Mouse (Mus musculus) forebrain, postnatal 0 days (tissue): ENCODE data around the gene Hoxa7. TPM values are rescaled to one million over a fixed set of nuclear protein-coding genes. Genes with fewer than 3 reads are reported as not detected.

Experiments
- ATAC-seq: fragments of 200-750 bp; cut with Nextera tagmentation; 2 replicates; pipeline ENCODE4 v1.8.0; 2017; ENCODE audit warnings: mild to moderate bottlenecking, moderate library complexity
- DNase-seq: peaks from one replicate; pipeline ENCODE4 v3.0.0-alpha.2; 2015
- H3K27ac ChIP-seq: fragments of 300-500 bp; sonication (generic); 2 replicates; pipeline ENCODE4 v1.5.1; 2014; ENCODE audit warnings: low read depth, mild to moderate bottlenecking, antibody characterized with exemption, low read length, moderate library complexity, mixed read lengths
- H3K27me3 ChIP-seq: fragments of 300-500 bp; sonication (generic); 2 replicates; pipeline ENCODE4 v1.6.1; 2014; ENCODE audit warnings: mild to moderate bottlenecking, low read length, mixed read lengths; ENCODE audit not compliant: insufficient read depth
- H3K36me3 ChIP-seq: fragments of 300-500 bp; sonication (generic); 2 replicates; pipeline ENCODE4 v1.6.1; 2014; ENCODE audit warnings: mild to moderate bottlenecking, moderate library complexity; ENCODE audit not compliant: insufficient read depth
- H3K4me1 ChIP-seq: fragments of 300-500 bp; sonication (generic); 2 replicates; pipeline ENCODE4 v1.6.1; 2014; ENCODE audit warnings: antibody characterized with exemption; ENCODE audit not compliant: insufficient read depth
- H3K4me2 ChIP-seq: fragments of 300-500 bp; sonication (generic); 2 replicates; pipeline ENCODE4 v1.6.1; 2014; ENCODE audit warnings: low read depth, mild to moderate bottlenecking, moderate library complexity
- H3K4me3 ChIP-seq: fragments of 300-500 bp; sonication (generic); 2 replicates; pipeline ENCODE4 v1.5.1; 2014; ENCODE audit warnings: low read depth, low read length, mixed read lengths
- H3K9ac ChIP-seq: fragments of 300-500 bp; sonication (generic); 2 replicates; pipeline ENCODE4 v1.6.1; 2014; ENCODE audit warnings: mild to moderate bottlenecking
- H3K9me3 ChIP-seq: fragments of 300-500 bp; sonication (generic); 2 replicates; pipeline ENCODE4 v1.6.1; 2016; ENCODE audit warnings: low read length
- CTCF ChIP-seq: sonication (generic); IDR thresholded peaks from 2 replicates; pipeline ENCODE4 v1.5.1; 2016; ENCODE audit warnings: antibody characterized with exemption, control low read depth, low read depth
- WGBS: fragments of 180-500 bp; shearing (Covaris S2); extraction: QIAGEN DNeasy Blood & Tissue Kit; methylation state at CpG from one replicate; pipeline ENCODE4 v1.1.7; 2014; 5-methylcytosine and 5-hydroxymethylcytosine counted together
- polyA plus RNA-seq: library from polyadenylated mRNA; unstranded; fragments of >200 nt; fragmentation: Nextera tagmentation; extraction: Ambion mirVana; gene quantifications from 2 replicates; pipeline ENCODE4 v1.2.1, GENCODE M21; 2015
- total RNA-seq: library from RNA; depleted of rRNA; stranded (reverse); fragments of >200 nt; gene quantifications from 2 replicates; pipeline ENCODE4 v1.2.3, GENCODE M21; 2014

Hoxa7 gene
- total and polyA plus RNA-seq, 2 experiments from 2014 or later = not detected

GRCm38 (mm10) chr6:52174968-52175751 lies 46.5 kb downstream of the Hoxa7 start:
- WGBS = 1% methylated on average over 41 of the region's 41 CpGs
- Histone ChIP-seq H3K36me3 (no peaks in the 10 kb centered on the region), H3K4me1 (no peaks in the 10 kb centered on the region), H3K4me2 (no peak overlapping the region), H3K27me3 (peaks cover 95% of the 10 kb centered on the region), H3K4me3 (no peak overlapping the region), H3K27ac (no peak overlapping the region), H3K9ac (no peak overlapping the region), H3K9me3 (no peaks in the 10 kb centered on the region)
- no peak for TF ChIP-seq CTCF
- ATAC-seq (no peak), DNase-seq (no peak)

GRCm38 (mm10) chr6:52173648-52174047 lies 48.0 kb downstream of the Hoxa7 start:
- no peak overlapping the region for H3K27ac ChIP-seq
- no peak for TF ChIP-seq CTCF
- DNase-seq = no peak
- H3K4me1 ChIP-seq = no peaks in the 10 kb centered on the region
- ATAC-seq = no peak
- no peaks in the 10 kb centered on the region for H3K36me3 ChIP-seq
- no peak overlapping the region for H3K4me3 ChIP-seq
- no peaks in the 10 kb centered on the region for H3K9me3 ChIP-seq
- H3K4me2 ChIP-seq = no peak overlapping the region
- peaks cover 92% of the 10 kb centered on the region for H3K27me3 ChIP-seq
- 8% methylated on average over 4 of the region's 4 CpGs for WGBS
- H3K9ac ChIP-seq = no peak overlapping the region

- Histone ChIP-seq H3K27me3 (peaks cover 93% of the 10 kb centered on the region), H3K4me1 (no peaks in the 10 kb centered on the region), H3K4me3 (no peak overlapping the region), H3K27ac (no peak overlapping the region), H3K9me3 (no peaks in the 10 kb centered on the region), H3K36me3 (no peaks in the 10 kb centered on the region), H3K4me2 (no peak overlapping the region), H3K9ac (no peak overlapping the region)
- DNase-seq (no peak), ATAC-seq (no peak; the same call in 1 of the 2 replicates)
- WGBS = under 1% methylated on average over 35 of the region's 35 CpGs
- no peak for TF ChIP-seq CTCF
These were observed 49.2 kb downstream of the Hoxa7 start for GRCm38 (mm10) chr6:52172501-52172900.

- no peak overlapping the region for H3K9ac ChIP-seq
- no peak overlapping the region for H3K27ac ChIP-seq
- peaks cover 90% of the 10 kb centered on the region for H3K27me3 ChIP-seq
- no peaks in the 10 kb centered on the region for H3K36me3 ChIP-seq
- H3K4me2 ChIP-seq = no peak overlapping the region
- TF ChIP-seq CTCF = no peak
- 6% methylated on average over 7 of the region's 7 CpGs for WGBS
- no peaks in the 10 kb centered on the region for H3K9me3 ChIP-seq
- ATAC-seq = no peak
- no peak overlapping the region for H3K4me3 ChIP-seq
- H3K4me1 ChIP-seq = no peaks in the 10 kb centered on the region
- no peak for DNase-seq
These were observed 49.7 kb downstream of the Hoxa7 start for GRCm38 (mm10) chr6:52171938-52172337.

- no peaks in the 10 kb centered on the region for H3K36me3 ChIP-seq
- no peaks in the 10 kb centered on the region for H3K4me1 ChIP-seq
- no peaks in the 10 kb centered on the region for H3K9me3 ChIP-seq
- H3K4me2 ChIP-seq = no peak overlapping the region
- ATAC-seq = no peak
- no peak overlapping the region for H3K9ac ChIP-seq
- H3K27me3 ChIP-seq = peaks cover 90% of the 10 kb centered on the region
- no peak for DNase-seq
- no peak for TF ChIP-seq CTCF
- H3K4me3 ChIP-seq = no peak overlapping the region
- H3K27ac ChIP-seq = no peak overlapping the region
- WGBS = 4% methylated on average over 4 of the region's 4 CpGs
These were observed 50.3 kb downstream of the Hoxa7 start for GRCm38 (mm10) chr6:52171331-52171730.

GRCm38 (mm10) chr6:52170898-52171223 lies 50.8 kb downstream of the Hoxa7 start:
- Histone ChIP-seq H3K36me3 (no peaks in the 10 kb centered on the region), H3K9me3 (no peaks in the 10 kb centered on the region), H3K27me3 (peaks cover 90% of the 10 kb centered on the region), H3K4me2 (no peak overlapping the region), H3K27ac (no peak overlapping the region), H3K4me1 (no peaks in the 10 kb centered on the region), H3K9ac (no peak overlapping the region), H3K4me3 (no peak overlapping the region)
- no peak for ATAC-seq
- DNase-seq = no peak
- 2% methylated on average over 5 of the region's 5 CpGs for WGBS
- no peak for TF ChIP-seq CTCF

- TF ChIP-seq CTCF = no peak
- Histone ChIP-seq H3K4me2 (no peak overlapping the region), H3K9me3 (no peaks in the 10 kb centered on the region), H3K27ac (no peak overlapping the region), H3K9ac (no peak overlapping the region), H3K36me3 (no peaks in the 10 kb centered on the region), H3K4me3 (no peak overlapping the region), H3K27me3 (peaks cover 93% of the 10 kb centered on the region), H3K4me1 (no peaks in the 10 kb centered on the region)
- WGBS = 1% methylated on average over 40 of the region's 40 CpGs
- ATAC-seq = no peak
- DNase-seq = no peak
These were observed 51.3 kb downstream of the Hoxa7 start for GRCm38 (mm10) chr6:52170166-52170897.
